Mouse (Mus musculus): ENCODE results near the gene Map10. TPM values are rescaled to one million over a fixed set of nuclear protein-coding genes. Genes with fewer than 3 reads are reported as not detected.

Map10 gene
- total and polyA plus RNA-seq, 2 experiments = 0.09 to 0.55 TPM

DNA sequence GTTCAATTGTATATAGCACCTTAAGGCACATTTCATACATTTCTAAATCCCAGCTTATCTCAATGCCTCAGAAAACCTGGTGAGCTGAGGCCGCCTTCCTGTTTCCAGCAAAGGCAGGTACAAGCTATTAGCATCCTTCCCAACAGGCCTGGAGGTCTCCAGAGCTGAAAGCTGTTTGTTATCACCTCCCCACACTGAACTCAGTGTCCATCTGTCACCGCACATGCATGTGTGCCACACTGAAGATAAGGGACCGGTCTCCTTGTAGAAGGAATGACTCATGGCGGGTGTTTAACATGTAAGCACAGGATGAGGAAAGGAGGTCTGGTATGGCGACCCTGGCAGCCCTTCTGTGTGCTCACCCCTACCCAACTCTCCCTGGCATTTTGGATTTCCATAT, 41.9 kb downstream of the Map10 start:
- no peaks in the 10 kb centered on the region for H3K4me1 ChIP-seq (ENCODE audit: control insufficient read depth, insufficient read depth, low read length)
- TF ChIP-seq CTCF (IDR thresholded peaks at IDR 0.05; ENCODE audit: low read depth, low read length) (no peak), POLR2A (IDR thresholded peaks at IDR 0.05; ENCODE audit: extremely low read depth, insufficient read depth, low read length) (no peak)
- H3K9ac ChIP-seq (ENCODE audit: low read depth, low read length) = no peak overlapping the region
- no peak overlapping the region for H3K27ac ChIP-seq (replicated peaks; ENCODE audit: insufficient read depth, low read depth, low read length)
- no peaks in the 10 kb centered on the region for H3K36me3 ChIP-seq (ENCODE audit: control insufficient read depth, insufficient read depth, low read length)
- 82% methylated on average over 5 of the region's 5 CpGs for WGBS
- H3K4me3 ChIP-seq (ENCODE audit: insufficient read depth, low read depth, low read length) = no peak overlapping the region
- no peaks in the 10 kb centered on the region for H3K27me3 ChIP-seq (ENCODE audit: control insufficient read depth, insufficient read depth, low read length)
- H3K79me2 ChIP-seq (ENCODE audit: control insufficient read depth, insufficient read depth, low read length) = no peaks in the 10 kb centered on the region
- DNase-seq (ENCODE audit: extremely low read depth, low read depth, low spot score) = no peak

DNA sequence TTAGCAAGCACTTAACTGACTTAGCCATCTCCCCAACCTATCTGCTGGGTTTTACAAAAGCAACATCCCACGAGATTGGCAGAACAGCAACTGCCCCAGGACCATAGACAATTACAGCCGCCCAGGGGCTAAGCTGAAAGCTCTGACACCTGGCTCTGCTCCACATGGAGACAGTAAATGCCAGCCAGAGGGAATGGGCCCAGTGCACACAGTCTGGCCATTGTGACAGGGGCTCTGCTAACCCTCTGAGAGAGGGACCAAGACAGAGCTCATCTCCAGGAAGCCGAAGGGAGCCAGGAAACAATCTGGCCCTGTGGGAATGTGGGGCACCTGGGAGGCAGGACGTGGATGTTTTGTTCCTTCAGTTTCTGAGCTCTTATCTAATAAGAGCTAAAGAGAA, 46.6 kb downstream of the Map10 start:
- H3K9ac ChIP-seq (ENCODE audit: low read depth, low read length) = no peak overlapping the region
- DNase-seq (ENCODE audit: extremely low read depth, low read depth, low spot score) = no peak
- H3K4me1 ChIP-seq (ENCODE audit: control insufficient read depth, insufficient read depth, low read length) = no peaks in the 10 kb centered on the region
- TF ChIP-seq POLR2A (IDR thresholded peaks at IDR 0.05; ENCODE audit: extremely low read depth, insufficient read depth, low read length) = no peak
- no peak for TF ChIP-seq CTCF (IDR thresholded peaks at IDR 0.05; ENCODE audit: low read depth, low read length)
- no peaks in the 10 kb centered on the region for H3K36me3 ChIP-seq (ENCODE audit: control insufficient read depth, insufficient read depth, low read length)
- WGBS = 64% methylated on average over 4 of the region's 4 CpGs
- H3K79me2 ChIP-seq (ENCODE audit: control insufficient read depth, insufficient read depth, low read length) = no peaks in the 10 kb centered on the region
- no peak overlapping the region for H3K27ac ChIP-seq (replicated peaks; ENCODE audit: insufficient read depth, low read depth, low read length)
- H3K4me3 ChIP-seq (ENCODE audit: insufficient read depth, low read depth, low read length) = no peak overlapping the region
- H3K27me3 ChIP-seq (ENCODE audit: control insufficient read depth, insufficient read depth, low read length) = no peaks in the 10 kb centered on the region

DNA sequence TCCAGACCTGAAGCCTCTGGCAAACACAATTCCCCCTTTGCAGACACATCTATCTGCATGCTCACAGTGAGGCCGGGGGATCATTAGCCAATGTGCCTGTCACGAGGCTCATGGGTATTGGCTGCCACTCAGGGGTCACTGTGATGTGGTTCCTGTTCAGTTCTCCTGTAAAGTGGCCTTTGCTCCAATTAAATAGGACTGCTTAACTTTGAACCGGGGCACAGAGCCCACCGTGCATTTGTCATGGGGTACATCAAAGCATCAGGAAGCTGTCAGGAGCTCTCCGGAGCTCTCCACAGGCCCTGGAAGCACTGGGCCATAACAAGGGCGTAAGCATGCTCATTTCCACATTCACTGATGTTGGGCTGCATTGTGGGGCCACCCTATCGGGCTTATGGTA, 47.0 kb downstream of the Map10 start:
- WGBS = 55% methylated on average over 7 of the region's 7 CpGs
- Histone ChIP-seq H3K4me3 (ENCODE audit: insufficient read depth, low read depth, low read length) (no peak overlapping the region), H3K36me3 (ENCODE audit: control insufficient read depth, insufficient read depth, low read length) (no peaks in the 10 kb centered on the region), H3K27me3 (ENCODE audit: control insufficient read depth, insufficient read depth, low read length) (no peaks in the 10 kb centered on the region), H3K79me2 (ENCODE audit: control insufficient read depth, insufficient read depth, low read length) (no peaks in the 10 kb centered on the region), H3K27ac (replicated peaks; ENCODE audit: insufficient read depth, low read depth, low read length) (no peak overlapping the region), H3K4me1 (ENCODE audit: control insufficient read depth, insufficient read depth, low read length) (no peaks in the 10 kb centered on the region), H3K9ac (ENCODE audit: low read depth, low read length) (no peak overlapping the region)
- no peak for DNase-seq (ENCODE audit: extremely low read depth, low read depth, low spot score)
- TF ChIP-seq CTCF (IDR thresholded peaks at IDR 0.05; ENCODE audit: low read depth, low read length) (no peak), POLR2A (IDR thresholded peaks at IDR 0.05; ENCODE audit: extremely low read depth, insufficient read depth, low read length) (no peak)

DNA sequence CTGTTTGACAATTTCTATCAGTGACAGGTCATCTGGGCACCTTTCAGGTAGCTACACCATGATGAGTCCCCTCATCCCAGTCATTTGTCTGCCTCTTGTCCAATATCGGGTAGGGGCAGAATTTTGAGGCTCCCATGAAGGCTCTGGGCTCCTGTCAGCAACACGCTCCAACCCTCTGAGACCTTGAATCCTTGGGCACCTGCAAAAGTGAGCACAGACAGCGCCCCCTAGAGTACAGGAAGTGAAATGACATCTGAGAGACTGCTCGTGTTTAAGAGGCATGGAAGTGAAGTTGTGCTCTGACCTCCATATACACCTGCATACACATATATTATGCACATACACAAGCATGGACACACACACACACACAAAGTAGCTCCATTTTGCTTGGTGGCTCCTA, 49.3 kb downstream of the Map10 start:
- WGBS = 65% methylated on average over 4 of the region's 4 CpGs
- Histone ChIP-seq H3K79me2 (ENCODE audit: control insufficient read depth, insufficient read depth, low read length) (no peaks in the 10 kb centered on the region), H3K9ac (ENCODE audit: low read depth, low read length) (no peak overlapping the region), H3K36me3 (ENCODE audit: control insufficient read depth, insufficient read depth, low read length) (no peaks in the 10 kb centered on the region), H3K4me1 (ENCODE audit: control insufficient read depth, insufficient read depth, low read length) (no peaks in the 10 kb centered on the region), H3K27me3 (ENCODE audit: control insufficient read depth, insufficient read depth, low read length) (no peaks in the 10 kb centered on the region), H3K4me3 (ENCODE audit: insufficient read depth, low read depth, low read length) (no peak overlapping the region), H3K27ac (replicated peaks; ENCODE audit: insufficient read depth, low read depth, low read length) (no peak overlapping the region)
- TF ChIP-seq POLR2A (IDR thresholded peaks at IDR 0.05; ENCODE audit: extremely low read depth, insufficient read depth, low read length) (no peak), CTCF (IDR thresholded peaks at IDR 0.05; ENCODE audit: low read depth, low read length) (peak; percentile 50)
- no peak for DNase-seq (ENCODE audit: extremely low read depth, low read depth, low spot score)

DNA sequence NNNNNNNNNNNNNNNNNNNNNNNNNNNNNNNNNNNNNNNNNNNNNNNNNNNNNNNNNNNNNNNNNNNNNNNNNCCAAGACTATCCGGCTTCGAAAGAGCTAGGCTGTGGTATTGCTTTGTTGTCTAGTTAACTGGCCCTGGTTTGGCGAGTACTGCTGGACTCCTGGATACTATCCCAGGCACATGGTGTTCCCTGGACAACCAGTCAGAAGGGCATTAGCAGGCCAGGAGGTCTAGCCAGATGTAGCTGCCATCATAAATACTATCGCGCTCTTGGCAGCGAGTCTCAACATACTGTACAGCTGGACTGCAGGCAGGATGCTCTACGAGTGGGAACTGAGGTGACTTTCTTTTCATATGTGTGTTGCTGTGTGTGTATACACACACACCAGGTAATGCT, 53.1 kb downstream of the Map10 start:
- WGBS = 94% methylated on average over 7 of the region's 7 CpGs
- no peak for TF ChIP-seq POLR2A (IDR thresholded peaks at IDR 0.05; ENCODE audit: extremely low read depth, insufficient read depth, low read length)
- TF ChIP-seq CTCF (IDR thresholded peaks at IDR 0.05; ENCODE audit: low read depth, low read length) = no peak
- H3K9ac ChIP-seq (ENCODE audit: low read depth, low read length) = no peak overlapping the region
- H3K36me3 ChIP-seq (ENCODE audit: control insufficient read depth, insufficient read depth, low read length) = no peaks in the 10 kb centered on the region
- H3K4me1 ChIP-seq (ENCODE audit: control insufficient read depth, insufficient read depth, low read length) = no peaks in the 10 kb centered on the region
- no peaks in the 10 kb centered on the region for H3K27me3 ChIP-seq (ENCODE audit: control insufficient read depth, insufficient read depth, low read length)
- H3K79me2 ChIP-seq (ENCODE audit: control insufficient read depth, insufficient read depth, low read length) = no peaks in the 10 kb centered on the region
- H3K4me3 ChIP-seq (ENCODE audit: insufficient read depth, low read depth, low read length) = no peak overlapping the region
- H3K27ac ChIP-seq (replicated peaks; ENCODE audit: insufficient read depth, low read depth, low read length) = no peak overlapping the region
- DNase-seq (ENCODE audit: extremely low read depth, low read depth, low spot score) = no peak

Other genes with a start within 250 kb of the Map10 start
- gene Sipa1l2, start 100.0 kb upstream of the Map10 start, total RNA-seq (2014; rRNA removed) = 2.5 and 3.6 TPM in 2 replicates
- 1.5 TPM in 2 replicates for gene Sipa1l2, start 100.0 kb upstream of the Map10 start, polyA plus RNA-seq (2012; rRNA removed)
- 10.9 and 12.3 TPM in 2 replicates for gene Ntpcr, start 60.1 kb downstream of the Map10 start, total RNA-seq (2014; rRNA removed)
- gene Ntpcr, start 60.1 kb downstream of the Map10 start, polyA plus RNA-seq (2012; rRNA removed) = 11.4 and 13.7 TPM in 2 replicates
- gene Pcnx2, start 228.5 kb downstream of the Map10 start, total RNA-seq (2014; rRNA removed) = 0.07 TPM in 1 of 2 replicates, not detected in the other
- 0.05 and 0.21 TPM in 2 replicates for gene Pcnx2, start 228.5 kb downstream of the Map10 start, polyA plus RNA-seq (2012; rRNA removed)
- gene Map3k21, start 240.6 kb downstream of the Map10 start, total RNA-seq (2014; rRNA removed) = 3.9 and 4.7 TPM in 2 replicates
- 2.6 and 2.8 TPM in 2 replicates for gene Map3k21, start 240.6 kb downstream of the Map10 start, polyA plus RNA-seq (2012; rRNA removed)